Mouse (Mus musculus) testis, postnatal 14 days (tissue): ENCODE measurements around the gene Ap4s1.

Source experiments
- DNase-seq: peaks from one replicate; pipeline ENCODE4 v3.0.0; 2021; ENCODE audit warnings: low spot score

Gene Ap4s1

DNA sequence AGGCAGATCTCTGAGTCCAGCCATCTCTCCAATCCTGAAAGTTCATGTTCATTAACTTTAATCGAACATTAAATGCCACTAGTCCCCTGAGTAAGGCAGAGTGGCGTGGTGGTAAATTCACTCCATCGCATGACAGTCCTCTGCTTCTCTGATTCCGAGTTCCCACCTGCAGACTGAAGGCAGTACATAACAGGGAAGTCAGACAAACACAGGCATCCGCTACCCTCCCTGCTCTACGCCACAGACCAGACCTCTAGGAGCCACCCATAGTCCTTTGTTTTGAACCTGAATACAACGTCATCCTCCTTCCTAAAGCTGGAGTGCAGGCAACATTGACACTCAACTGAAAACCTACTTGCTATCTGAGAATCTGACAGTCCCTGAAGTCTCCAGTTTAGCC is 13.7 kb downstream of the Ap4s1 start:
- no peak for DNase-seq

DNA sequence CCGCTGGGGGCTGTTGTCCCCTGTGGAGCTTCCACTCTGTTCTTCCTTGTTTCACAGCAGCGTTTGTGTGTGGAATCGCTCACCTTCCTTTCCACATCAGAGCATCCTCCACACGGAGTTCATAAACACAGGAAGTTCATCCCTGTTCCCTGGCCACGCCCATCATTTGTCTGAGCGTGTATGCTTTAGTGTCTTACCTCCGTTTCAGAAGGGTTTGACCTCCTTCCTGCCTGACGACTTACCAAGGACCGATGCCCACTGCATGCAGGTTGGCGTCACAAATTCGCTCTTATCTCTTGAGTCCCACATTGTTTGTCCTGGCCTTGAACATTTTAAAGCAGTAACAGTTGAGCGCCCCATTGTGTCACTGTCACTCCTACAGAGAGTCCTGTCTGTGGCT is 14.9 kb downstream of the Ap4s1 start:
- DNase-seq, result no peak

DNA sequence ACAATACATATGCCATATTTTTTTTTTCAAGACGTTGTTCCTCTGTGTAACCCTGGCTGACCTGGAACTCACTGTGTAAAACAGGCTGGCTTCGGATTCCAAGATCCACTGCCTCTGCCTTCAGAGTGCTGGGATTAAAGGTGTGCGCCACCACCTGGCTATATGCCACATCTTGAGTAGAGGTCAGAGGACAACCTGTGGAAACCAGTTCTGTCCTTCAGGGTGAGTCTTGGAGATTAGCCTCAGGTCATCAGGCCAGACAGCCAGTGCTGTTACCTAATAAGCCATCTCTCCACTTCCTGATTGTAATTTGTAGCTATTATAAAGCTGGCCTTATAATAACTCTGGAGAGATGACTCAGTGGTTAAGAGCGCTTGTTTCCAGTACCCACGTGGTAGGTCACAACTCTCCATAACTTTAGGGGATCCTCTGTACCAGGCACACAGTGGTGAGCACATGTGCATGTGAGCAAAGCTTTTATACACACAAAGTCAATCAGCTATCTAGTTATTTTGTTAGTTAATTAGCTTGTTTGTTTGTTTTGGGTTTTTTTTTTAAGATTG is 15.9 kb downstream of the Ap4s1 start:
- no peak for DNase-seq

DNA sequence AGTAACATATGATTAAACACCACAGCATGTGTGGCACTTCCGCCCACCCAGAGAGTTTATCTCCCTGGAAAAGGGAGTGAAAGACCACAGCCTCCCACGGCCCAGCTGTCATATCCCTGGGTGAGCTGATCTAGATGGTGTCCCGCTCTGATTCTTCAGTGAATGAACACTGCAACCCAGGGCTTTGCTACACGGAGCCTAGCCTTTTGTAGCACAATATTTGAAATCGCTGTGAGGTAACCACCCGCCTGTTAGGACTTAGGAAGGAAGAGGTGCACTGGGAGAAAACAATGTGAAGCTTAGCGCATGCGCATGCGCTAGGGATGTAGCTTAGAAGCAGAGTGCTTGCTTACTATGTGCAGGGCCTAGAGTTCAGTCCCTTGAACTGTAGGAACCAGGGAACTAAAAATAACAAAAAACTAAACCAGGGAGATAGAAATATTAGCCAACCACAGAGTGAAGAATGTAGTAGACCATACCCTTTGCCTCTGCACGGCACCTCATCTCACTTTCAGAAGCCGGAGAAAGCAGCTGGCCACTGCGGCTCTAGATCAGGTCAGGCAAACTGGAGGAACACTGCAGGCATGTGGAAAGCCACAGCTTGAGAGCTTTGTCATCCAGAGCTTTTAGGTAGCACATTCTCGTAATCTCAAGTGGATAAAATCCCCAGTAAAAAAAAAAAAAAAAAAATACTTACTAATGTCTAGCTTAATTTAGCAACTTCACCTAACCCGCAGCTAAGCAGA is 18.3 kb downstream of the Ap4s1 start:
- peak; percentile 26 for DNase-seq

DNA sequence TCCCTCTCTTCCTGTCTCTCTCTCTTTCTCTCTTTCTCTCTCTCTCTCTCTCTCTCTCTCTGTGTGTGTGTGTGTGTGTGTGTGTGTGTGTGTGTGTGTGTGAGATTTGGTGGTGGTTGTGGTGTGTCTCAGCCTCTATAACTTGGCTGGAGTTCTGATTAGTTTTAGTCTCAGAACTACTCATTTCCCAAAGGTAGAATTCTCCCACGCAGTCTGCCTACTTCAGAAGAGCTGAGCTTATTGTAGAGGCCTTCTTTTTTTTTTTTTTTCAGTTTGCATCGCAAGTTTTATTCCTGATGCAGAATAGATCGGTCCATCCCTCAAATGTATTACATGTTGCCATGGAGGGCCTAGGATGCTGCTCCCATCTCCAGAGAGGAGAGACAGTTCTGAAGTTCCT is 18.9 kb downstream of the Ap4s1 start:
- no peak for DNase-seq

DNA sequence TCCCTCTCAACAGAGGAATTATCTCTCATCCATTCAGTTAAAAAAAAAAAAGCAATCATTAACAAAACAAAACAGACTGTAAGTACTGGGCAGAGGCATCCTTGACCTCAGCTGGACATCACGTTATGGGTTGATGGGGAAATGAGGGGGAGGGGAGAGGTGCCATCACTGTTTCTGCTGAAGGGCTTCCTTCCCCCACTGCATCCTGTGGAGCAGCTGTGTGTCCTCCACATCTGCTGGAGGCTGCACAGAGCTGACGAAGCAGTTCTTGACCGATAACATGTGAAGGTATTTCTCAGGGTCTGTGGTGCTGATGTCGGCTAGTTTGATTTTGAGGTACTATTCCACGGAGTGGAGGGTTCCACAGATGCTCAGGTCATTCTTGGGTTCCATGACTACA is 19.3 kb downstream of the Ap4s1 start:
- DNase-seq, result no peak

DNA sequence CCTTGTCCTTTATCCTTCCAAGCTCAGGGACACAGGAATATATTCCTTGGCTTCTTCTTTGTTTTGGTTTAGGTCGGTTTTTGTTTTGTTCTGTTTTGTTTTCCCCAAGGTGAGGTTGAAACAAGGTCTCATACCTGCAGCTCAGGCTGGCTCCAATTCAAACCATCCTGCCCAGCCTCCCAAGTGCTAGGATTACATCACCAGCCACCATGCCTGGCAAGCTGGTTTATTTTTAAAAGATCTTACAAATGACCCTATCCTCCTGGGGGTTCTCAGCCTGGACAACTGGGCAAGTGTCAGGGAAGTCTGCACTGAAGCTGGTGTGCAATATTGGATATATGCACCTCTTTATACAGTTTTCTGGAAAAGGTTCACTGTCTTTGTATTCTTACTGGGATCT is 21.9 kb downstream of the Ap4s1 start:
- DNase-seq, result no peak

DNA sequence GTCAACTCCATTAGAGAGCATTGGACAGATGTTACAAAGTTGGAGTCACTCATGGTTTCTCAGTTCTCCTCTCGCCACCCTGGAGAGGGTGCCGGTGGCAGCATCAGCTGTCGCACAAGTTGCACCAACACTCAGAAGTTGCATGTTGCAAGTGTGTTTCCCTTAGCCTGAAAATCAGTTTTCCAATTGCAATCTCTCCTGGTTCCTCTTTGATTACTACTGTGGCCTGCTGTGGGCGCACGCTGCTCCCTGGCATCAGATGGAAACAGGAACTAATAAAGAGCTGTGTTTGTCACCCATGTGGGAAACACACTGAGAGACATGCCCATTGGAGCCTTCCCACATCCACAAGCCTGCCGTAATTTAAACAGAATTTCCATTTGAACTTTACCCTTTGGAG is 27.8 kb downstream of the Ap4s1 start:
- DNase-seq, result no peak

DNA sequence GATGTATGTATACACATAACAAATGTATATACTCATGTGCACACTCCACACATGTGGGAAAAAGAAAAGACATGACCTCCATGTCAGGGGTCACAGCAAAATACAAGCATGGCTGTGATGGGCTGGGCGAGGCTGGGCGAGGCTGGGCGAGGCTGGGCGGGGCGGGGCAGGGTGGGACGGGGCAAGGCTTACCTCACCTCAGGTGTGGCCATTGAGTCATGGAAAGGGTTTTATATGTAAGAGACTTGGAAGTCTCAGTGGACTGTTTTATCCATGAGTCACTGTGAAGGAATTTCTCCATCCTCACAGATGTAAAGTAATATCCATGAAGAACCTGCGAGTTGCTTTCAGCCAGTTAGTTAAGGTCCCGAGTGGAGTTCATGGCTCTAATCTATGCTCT is 31.0 kb downstream of the Ap4s1 start:
- no peak for DNase-seq

DNA sequence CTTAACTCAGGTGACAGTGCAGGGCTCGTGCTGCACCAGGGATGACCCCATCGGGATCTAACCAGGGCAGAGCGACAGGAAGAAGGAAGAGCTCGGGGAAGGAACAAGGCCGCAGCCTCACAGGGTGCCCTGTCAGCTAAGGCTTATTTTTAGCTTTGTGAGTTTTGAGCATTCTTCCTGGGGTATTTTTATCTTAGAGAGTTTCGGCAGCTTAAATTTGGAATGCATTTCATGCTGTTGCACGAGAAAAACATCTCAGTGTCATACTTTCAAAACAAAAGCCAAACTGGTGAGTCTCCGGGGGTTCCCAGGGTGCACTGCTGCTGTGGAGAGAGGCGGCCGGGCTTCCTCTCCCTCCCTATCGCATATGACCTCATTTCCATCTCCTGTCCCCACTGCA is 38.2 kb downstream of the Ap4s1 start:
- DNase-seq, result no peak

DNA sequence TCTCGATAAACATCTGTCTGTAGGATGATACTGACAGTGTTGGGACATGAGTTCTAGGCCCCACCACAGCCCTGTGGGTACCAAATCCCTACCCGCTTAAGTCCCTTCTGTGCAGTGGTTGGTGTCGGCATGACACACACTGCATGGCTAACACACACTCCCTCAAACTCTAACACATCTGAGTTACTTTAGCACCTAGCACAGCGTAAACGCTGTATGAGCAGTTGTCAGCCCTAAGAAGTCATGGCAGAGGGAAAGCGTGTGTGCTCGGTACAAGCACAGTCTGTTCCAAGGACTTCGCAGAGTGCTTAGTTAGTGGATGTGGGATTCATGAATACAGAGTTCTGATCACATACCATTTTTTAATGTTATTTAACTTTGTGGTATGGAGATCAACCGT is 39.0 kb downstream of the Ap4s1 start:
- no peak for DNase-seq

DNA sequence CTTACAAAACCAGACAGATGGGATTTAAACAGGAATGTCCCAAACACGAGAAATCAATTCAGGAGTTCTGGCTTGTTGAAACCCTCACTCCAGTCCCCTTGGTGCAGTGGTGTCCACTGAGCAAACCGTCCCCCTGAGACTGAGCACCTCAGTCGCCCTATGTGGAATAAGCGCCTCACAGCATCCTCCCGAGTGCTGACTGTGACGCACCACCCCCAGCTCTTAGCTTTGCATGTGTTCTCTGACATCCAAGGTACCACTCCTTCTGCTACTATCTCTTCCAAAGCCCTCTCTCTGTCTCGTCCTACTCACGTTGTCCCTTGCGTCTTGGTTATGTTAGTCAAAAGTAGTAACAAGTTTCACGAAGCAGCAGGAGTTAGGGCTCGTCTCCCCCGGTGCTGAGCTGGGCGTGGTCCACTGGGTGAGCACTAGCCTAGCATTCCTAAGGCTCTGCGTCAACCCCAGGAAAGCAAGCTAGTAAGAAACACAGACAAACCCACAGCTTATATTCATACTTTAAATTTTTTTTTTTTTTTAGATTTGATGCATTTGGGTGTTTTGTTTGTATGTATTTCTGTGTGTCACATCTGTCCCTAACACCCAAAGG is 43.9 kb downstream of the Ap4s1 start:
- no peak for DNase-seq

DNA sequence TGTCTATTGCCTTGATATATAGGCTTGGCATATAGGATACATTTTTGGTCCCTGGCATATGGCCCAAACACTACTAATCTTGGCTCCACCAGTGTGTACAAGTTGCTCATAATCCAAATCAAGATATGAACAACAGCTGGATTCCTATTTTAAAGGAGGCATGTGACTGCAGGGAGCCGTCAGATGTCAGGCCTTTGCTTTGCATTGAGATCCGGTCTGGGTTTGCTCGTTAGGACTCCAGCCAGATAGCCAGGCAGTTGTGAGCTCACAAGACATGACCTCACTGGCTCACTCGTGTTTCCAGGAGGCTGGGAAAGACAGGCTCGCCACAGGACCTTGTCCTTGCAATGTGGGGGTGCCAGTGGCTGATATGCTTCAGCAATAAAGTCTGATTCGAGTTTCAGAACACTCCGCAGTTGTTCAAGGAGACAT is 45.0 kb downstream of the Ap4s1 start:
- DNase-seq, result peak; percentile 46

DNA sequence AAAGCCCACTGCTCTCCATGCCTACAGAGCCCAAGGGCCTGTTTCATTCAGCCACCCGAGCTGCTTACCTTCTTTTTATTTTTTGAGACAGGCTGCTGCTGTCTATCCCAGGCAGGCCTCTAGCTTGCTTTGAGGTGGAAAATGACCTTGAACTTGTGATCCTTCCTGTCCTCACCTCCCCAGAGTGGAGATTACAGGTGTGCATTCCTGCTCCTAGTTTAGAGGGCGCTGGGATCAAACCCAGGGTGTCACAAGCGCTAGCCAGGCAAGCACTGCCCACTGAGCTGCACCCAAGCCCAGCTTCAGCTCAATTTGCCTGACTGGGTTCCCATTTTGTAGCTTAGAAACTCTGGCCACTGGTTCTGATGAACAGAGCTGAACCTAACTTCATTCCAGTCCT is 45.5 kb downstream of the Ap4s1 start:
- DNase-seq, result no peak

DNA sequence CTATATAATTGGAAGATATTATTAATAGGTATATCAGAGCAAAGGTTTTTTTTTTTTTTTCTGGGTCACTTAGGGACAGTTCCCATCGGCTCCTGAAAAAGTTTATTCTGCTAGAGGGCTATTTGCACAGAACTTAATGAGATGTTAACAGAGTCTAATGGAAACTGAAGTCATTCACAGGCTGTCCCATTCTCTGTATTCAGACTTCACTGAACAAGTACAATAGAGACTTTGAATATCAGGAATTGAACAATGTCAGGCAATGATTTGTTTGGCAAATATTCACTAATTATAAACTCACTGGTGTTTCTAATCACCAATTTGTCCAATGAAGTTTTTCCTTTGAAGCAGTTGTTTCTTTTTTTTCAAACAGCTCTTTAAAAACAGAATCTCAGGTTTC is 46.0 kb downstream of the Ap4s1 start:
- no peak for DNase-seq

DNA sequence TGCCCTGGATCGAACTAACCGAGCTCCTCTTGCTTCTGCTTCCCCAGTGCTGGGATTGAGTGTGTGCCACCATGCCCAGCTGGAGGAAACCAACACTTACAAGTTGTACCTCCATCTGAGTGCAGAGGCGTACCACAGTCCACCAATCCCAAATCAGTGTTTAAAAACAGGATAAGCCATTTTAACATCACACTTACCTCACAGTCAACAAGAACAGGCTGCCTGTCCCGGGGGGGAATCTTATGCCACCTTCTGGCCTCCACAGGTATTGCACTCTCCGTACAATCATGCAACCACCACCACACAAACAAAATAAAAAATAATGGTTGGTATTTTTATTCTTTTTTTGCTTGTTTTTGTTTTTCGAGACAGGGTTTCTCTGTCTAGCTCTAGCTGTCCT is 50.9 kb downstream of the Ap4s1 start:
- no peak for DNase-seq

DNA sequence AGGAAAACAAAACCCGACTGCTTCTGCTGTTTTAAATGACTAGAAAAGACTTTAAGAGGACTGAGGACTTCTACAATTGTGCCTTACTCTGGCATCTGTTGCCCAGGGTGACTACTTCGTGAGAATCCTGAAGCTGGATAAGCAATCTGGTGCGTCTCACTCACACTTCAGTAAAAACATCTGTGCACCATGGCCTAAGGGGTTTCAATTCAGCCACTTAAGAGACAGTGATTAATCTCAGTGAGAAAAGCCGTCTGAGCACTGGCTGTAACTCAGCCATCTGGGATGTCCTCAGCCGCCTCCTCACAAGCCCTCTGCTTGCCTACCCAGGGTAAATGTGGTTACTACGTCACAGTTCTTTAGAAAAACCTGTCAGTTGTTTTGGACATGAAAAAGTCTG is 54.1 kb downstream of the Ap4s1 start:
- DNase-seq, result no peak

DNA sequence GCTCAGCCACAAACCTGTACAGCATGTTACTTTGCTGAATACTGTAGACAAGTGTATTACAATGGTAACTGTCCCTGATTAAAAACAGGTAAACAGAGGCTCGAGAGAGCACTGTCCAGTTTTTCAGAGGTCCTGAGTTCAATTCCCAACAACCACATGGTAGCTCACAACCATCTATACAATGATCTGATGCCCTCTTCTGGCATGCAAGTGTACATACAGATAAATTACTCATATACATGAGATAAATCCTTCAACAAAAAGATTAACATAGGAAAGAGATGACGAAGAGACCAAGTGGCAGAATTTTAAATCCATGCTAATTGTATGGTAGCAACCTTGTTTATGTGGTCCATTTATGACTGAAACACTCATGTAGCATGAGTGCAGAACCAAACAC is 56.5 kb downstream of the Ap4s1 start:
- no peak for DNase-seq

DNA sequence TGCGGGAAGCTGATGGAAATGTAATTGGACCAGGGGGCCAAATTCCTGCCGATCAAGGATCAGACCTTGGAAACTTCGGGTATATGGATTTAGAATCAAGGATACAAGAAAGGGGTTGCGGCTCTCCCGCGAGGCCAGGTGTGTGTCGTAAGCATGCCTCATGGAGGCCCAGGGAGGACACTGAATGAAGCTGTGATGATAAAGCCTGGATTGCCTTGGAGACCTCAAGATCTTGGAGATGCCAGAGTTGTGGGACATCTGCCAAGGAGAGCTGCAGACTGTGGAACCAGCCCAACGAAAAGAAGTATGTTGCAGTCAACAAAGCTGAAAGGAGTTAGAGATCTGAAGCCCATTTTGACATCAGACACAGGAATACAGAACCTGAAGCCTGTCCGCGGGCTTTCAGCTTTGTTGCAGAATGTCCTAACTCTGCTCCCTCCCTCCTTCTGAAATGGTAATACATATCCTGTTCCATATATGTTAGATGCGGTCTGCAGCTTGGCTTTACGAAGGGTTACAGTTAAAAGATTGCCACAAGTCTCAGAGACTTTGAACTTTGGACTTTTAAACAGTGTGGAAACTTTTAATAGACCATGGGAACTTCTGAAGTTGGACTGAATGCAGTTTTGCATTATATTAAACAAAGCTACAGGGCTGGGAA is 65.2 kb downstream of the Ap4s1 start:
- no peak for DNase-seq

DNA sequence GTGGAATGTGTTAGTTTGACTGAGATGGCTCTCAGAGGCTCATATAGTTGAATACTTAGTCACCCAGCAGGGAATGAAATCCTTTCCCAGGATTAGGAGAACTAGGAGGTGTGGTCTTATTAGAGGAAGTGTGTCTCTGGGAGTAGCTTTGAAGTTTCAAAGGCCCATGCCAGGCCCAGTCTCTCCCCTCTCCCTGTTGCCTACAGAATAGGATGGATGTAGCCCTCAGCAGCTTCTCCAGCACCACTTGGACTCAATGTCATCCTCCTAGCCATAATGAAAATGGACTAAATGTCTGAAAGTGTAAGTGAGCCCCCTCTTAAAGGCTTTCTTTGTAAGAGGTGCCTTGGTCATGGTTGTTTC is 65.7 kb downstream of the Ap4s1 start:
- DNase-seq, result no peak

DNA sequence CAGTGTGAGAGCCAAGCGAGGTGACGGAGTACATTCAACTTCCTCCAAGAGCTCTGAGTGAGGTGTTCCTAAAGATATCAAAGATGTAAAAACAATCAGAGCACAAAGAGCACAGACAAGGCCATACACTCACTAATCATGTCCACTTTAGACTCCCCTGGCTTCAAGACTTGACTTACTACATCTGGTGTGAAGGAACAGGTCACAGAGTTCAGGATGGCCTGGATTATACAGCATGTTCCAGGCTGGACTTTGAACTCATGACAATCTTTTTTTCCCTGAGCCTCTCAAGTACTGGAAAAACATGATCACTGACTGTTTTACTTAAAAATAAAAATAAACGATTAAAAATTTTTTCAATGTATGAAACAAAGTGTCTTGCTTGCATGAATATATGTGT is 68.5 kb downstream of the Ap4s1 start:
- DNase-seq, result no peak

DNA sequence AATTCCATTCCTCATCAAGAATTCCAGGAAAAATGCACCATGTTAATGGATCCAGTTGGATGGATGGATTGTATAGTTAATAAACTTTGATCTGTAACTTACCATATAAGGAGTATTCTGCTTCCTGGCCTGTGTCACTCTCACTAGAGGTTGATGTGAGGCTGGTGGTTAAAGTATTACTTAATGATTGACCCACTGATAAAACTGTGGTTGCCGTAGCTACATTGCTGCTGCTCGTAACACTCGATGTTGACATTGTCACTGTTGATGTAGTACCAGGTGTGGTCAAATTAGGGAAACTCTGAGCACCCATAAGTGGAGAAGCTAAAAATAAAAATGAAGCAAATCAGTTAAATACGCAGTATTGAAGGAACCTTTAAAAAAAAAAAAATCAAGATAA is 76.6 kb downstream of the Ap4s1 start:
- no peak for DNase-seq

DNA sequence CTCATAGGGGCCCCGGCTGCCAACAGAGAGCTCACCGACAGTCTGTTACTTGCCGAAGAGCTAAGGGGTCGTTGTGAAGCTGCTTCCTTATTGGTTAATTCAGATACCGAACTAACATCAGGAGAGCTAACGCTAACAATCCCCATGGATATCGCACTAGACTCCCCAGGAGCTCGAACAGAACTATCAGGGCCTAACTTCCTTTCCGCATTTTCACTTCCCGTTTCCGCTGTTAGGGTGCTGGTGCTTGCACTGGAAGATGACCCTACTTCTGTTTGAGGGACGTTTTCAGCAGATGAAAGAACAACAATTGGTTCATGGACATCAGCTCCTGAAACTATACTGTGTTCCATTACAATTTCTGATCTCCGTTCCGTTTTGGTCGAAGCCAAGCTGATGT is 77.9 kb downstream of the Ap4s1 start:
- no peak for DNase-seq
